Mouse (Mus musculus): ENCODE results near the gene Rpl36.

Gene Rpl36

DNA sequence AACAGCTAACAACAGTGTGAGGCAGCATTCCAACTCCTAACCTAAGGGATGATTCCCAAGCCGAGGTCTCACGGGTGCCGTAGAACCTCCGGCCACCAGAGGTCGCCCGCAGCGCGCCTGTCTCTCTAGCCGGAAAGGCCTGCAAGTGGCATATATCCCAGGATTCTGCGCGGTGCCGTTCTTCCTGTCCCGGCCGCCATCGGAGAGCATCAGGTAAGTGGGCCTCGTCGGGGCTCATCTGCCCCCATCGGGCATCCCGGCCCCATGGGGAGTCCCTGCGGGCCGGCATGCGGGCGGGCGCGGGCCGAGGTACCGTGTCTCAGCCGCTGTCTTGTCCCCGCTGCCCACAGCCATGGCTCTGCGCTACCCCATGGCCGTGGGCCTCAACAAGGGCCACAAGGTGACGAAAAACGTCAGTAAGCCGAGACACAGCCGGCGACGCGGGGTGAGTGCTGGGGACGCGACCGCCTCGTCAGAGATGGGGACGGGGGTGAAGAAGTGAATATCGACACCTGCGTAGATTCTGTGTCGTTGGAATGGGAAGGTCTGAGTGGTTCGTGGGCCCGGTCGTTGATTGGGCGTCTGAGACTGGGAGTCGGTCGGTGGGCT, at the start of gene Rpl36:
Rpl36 (plus strand) TSS at position 181 of the 609 bp plus-strand sequence.
- DNase-seq (ENCODE audit: low spot score): peak; percentile 91

- DNase-seq (ENCODE audit: low spot score): no peak
Observed at GRCm38 (mm10) chr17:56566293-56566692, 46.9 kb upstream of the Rpl36 start.

DNA sequence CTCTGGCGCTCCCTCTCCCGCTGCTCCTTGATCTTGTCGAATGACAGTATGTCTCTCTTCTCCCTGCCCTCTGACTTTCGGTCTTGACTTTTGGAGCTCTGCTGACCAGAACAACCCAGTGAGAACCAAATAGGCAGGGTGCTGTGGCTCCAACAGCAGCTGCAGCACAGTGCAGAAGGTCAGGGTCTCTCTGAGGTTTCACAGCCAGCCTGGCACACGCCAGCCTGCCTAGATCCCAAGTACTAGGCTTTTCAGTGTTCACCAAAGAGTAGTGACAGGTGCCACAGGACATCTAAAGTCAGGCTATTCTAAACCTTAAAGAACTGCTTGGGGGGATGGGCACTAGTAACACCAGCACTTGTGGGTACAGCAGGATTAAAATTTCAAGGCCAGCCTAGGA, 46.3 kb upstream of the Rpl36 start:
- DNase-seq (ENCODE audit: low spot score): no peak

- DNase-seq (ENCODE audit: low spot score): no peak
Observed at GRCm38 (mm10) chr17:56567370-56567769, 45.8 kb upstream of the Rpl36 start.

GRCm38 (mm10) chr17:56570287-56570686, 42.9 kb upstream of the Rpl36 start:
- DNase-seq (ENCODE audit: low spot score): no peak

DNA sequence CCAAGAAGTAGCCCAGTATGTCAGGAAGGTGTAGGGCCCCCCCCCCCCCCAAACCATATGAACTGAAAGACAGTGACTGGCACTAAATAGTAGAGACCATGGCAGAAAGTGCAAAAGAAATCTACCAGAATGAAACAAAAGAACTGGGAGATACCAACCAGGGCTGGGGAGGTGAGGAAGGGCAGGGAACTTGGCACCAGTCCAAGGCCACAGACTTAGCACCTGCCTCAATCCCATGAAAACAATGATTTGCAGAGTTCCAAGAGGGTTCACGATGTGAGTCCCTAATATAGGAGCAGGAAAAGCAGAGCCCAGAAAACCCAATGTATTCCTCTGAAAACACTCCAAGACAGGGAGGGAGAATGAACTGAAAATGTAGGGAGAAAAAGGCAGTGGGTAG, 41.1 kb upstream of the Rpl36 start:
- no peak for DNase-seq (ENCODE audit: low spot score)

- DNase-seq (ENCODE audit: low spot score): no peak
Observed at GRCm38 (mm10) chr17:56572939-56573338, 40.3 kb upstream of the Rpl36 start.

DNA sequence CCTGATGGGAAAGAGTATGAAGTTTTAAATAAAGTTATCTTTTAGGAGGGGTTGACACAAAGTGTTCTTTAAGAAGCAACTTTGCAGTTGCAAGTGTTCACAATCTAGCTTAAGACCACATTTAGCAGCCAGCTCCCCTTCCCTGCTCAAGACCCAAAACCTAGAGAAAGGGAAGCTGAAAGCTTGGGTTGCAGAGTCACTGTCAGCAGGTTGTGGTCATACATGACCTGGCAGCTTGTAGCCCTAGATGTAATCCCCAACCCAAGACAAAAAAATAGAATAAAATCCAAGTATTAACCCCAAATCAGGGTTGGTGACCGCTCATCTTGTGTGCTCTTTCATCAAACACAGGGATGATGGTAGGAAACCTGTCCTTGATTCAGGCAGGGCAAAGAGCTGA, 30.1 kb upstream of the Rpl36 start:
- DNase-seq (ENCODE audit: low spot score): no peak

GRCm38 (mm10) chr17:56583611-56584256, 29.5 kb upstream of the Rpl36 start:
- no peak for DNase-seq (ENCODE audit: low spot score)

DNA sequence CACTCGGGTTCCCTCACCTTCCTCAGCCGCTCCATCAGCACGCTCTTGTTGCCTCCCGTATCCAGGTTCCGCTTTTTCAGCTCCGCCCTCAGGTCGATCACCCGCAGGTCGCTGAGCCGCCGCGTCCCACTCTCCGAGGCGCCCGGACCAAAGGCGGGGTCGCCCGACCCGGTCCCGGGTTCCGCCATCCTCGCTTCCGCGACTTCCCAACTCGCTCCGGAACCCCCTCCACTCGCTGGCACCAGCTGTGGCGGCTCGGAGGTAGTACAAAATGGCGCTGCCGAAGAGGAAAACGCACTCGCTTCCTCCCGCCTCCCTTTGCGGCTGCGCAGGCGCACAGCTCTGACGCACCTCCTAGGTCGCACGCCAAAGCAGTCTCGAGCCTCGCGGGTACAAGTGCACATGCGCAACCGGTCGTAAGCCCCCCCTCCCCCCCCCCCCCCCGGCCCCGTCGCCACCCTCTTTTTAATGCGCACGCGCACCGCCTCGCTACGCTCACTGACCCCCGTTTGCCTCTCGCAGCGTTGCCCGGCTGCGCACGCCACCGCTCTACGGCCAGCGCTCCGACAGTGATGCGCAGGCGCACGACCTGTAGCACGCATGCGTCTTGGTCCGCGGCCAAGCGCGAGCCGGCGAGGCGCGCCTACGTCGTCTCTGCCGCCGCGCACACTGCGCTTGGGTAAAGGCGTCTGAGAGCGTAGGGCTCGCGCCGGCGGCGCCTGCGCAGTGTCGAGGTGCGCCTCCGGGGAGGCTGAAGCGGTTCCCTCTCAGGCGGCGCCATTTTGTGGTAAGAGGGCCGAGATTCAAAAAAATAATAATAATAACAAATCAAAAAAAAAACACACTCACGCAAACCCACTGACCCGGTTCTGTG, 28.7 kb upstream of the Rpl36 start, which contains the start of the genes Safb2 and Safb:
Safb2 (minus strand) TSS at position 329 of the 874 bp plus-strand sequence.
Safb (plus strand) TSS at position 569 of the 874 bp plus-strand sequence.
- peak; percentile 100 for DNase-seq (ENCODE audit: low spot score)

DNA sequence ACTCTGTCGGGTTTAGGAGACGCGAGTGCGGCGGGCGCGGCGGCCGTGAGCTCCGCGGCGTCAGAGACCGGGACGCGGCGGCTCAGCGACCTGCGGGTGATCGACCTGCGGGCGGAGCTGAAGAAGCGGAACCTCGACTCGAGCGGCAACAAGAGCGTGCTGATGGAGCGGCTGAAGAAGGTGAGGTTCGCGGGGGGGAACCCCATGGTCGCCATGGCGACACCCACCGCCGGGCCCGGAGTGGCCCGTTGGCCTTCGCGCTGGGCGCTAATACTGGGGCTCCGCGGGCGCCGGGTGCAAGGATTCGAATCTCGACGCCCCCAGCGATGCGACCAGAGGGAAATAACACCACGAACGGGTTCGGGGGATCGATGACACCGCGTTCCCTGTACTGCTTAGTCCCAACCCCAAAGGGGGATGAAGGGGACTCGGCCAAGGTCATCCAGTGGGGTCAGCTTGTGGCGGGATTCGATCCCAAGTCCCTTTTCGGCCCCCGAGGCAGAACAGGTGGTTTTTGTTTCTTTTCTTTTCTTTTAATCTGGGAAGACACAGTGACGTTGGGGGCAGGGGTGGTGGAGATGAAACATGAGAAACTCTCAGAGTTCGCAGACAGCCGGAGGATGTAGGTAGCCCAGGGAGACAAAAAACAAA, 27.9 kb upstream of the Rpl36 start:
- peak; percentile 67 for DNase-seq (ENCODE audit: low spot score)

- DNase-seq (ENCODE audit: low spot score): no peak
Observed at GRCm38 (mm10) chr17:56587773-56588172, 25.4 kb upstream of the Rpl36 start.

DNA sequence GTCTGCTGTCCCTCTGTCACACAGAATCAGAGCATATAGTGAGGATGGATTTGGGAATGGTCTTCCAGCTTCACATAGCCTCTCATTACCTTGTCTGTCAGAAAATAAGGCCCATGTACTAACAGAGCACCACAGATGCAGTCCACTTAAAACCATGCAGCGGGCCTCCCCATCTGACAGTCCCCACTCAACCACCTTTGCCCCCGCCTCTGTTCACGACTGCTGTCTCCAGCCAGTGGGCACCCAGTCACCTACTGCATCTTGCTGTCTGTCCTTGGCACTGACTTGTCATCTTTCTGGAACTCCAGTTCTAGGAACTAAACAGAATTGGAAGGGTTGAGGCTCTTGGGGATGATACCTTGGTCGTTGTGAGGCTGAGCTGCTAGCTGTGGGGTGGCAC, 24.3 kb upstream of the Rpl36 start:
- no peak for DNase-seq (ENCODE audit: low spot score)

DNA sequence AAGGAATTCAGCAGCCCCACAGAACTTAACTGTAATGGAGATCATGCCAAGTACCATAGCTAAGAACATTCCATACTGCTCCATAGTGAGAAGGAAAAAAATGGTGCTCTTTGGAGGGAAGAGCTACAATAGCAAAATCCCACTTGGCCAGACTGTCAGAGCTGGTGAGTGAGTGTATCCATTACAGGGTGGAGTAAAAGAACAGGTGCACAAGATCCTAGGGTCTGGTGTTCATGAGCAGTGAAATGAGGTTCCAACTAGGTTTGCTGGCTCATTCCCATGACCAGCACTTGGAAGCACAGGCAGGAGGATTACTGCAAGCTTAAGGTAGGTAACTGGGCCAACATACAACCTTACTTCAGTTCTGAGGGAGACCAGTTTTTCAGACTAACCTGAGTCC, 20.7 kb upstream of the Rpl36 start:
- DNase-seq (ENCODE audit: low spot score): no peak

- DNase-seq (ENCODE audit: low spot score): no peak
Observed at GRCm38 (mm10) chr17:56593527-56594271, 19.5 kb upstream of the Rpl36 start.

- DNase-seq (ENCODE audit: low spot score): no peak
Observed at GRCm38 (mm10) chr17:56603186-56604069, 9.8 kb upstream of the Rpl36 start.

DNA sequence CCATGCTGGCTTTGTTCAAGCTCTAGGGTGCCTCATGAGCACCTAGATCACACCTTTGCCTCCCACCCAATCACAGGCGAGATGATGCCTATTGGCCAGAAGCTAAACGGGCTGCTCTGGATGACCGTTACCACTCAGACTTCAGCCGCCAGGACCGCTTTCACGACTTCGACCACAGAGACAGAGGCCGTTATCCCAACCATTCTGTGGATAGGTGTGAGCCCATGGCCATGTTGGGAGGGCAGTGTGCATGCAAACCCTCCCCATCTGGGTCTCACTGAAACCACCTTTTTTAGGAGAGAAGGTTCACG, 9.2 kb upstream of the Rpl36 start:
- DNase-seq (ENCODE audit: low spot score): no peak

GRCm38 (mm10) chr17:56604422-56604821, 8.8 kb upstream of the Rpl36 start:
- no peak for DNase-seq (ENCODE audit: low spot score)

DNA sequence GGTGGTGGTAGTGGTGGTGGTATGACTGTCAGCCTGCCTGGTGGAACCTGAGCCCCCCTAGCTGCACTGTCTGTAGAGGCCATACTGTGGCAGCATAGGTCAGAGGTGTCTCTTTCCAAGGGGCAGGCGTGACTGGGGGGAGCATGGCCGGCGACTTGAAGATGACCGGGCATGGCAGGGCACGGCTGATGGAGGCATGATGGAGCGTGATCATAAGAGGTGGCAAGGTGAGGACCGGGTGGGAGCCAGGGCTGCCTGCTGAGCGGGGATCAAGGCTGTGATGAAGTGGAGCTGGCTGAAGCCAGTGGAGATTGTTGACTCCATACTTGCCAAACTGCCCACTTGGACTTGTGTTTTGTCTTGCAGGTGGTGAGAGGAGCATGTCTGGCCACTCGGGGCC, 7.8 kb upstream of the Rpl36 start:
- DNase-seq (ENCODE audit: low spot score): no peak

DNA sequence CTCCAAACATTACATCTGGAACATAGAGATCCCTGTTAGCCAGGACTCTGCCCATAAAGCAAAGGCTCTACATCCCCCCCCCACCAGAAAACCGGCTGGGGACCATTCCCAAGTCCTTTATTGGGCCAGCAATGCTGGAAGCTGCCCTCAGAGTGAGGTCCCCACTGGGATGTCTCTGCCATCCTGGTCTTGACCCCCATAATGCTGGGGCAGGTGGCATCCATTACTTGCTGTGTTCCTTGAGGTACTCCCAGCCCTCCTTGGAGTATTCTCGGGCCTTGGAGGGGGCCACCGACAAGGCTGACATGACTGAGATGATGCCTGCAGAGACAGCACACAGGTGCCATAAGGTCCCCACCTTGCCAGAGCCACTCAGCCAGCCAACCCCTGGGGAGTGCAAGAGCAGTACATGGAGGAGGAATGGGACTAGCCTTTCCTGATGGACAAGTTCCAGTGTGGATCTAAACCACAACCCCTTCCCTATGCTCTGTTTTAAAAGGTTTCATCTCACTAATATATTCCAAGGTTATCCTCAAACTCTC, 5.6 kb upstream of the Rpl36 start:
- no peak for DNase-seq (ENCODE audit: low spot score)

GRCm38 (mm10) chr17:56608699-56609098, 4.5 kb upstream of the Rpl36 start:
- no peak for DNase-seq (ENCODE audit: low spot score)
